Mouse (Mus musculus) c-Kit-positive CD71-positive TER-119-positive erythroid progenitor cells, embryonic 14.5 days (primary cell): ENCODE results near the gene Ncapd2.

Source experiments
- DNase-seq: peaks from one replicate; pipeline ENCODE4 v3.0.0-alpha.2; 2013; ENCODE audit warnings: low spot score

Gene Ncapd2

GRCm38 (mm10) chr6:125147329-125147728, 44.2 kb downstream of the Ncapd2 start:
- no peak for DNase-seq

DNA sequence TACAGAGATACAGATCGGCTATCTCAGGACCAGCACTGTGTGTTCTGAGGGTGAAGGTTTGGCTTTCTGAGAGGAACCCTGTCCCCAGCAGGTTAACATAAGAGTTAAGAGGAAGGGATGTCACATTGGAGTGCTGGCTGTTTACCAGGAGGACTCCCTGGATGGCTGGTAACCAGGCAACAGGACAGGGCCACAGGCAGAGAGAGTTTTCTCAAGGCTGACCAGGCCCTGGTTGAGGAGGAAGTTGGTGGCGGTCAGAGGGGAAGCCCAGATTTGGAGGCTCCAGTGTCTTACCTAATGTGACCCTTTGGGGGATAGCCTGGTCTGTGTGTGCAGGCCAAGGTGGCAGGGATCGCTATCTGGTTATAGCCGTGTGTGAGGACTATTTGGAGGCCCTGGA, 44.7 kb downstream of the Ncapd2 start:
- DNase-seq = no peak

GRCm38 (mm10) chr6:125146148-125146547, 45.4 kb downstream of the Ncapd2 start:
- DNase-seq = no peak

DNA sequence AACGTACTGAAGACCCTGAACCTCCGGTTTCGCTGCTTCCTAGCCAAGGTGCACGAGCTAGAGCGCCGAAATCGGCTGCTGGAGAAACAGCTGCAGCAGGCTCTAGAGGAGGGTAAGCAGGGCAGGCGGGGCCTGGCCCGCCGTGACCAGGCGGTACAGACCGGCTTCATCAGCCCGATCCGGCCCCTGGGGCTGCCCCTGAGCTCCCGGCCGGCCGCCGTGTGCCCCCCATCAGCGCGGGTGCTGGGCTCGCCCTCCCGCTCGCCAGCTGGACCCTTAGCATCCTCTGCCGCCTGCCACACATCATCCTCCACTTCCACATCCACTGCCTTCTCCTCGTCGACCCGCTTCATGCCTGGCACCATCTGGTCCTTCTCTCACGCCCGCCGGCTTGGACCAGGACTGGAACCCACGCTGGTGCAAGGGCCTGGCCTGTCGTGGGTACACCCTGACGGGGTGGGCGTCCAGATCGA, 46.0 kb downstream of the Ncapd2 start:
- peak; percentile 34 for DNase-seq

- peak; percentile 90 for DNase-seq
These were observed 46.5 kb downstream of the Ncapd2 start, which contains the start of gene Iffo1 for GRCm38 (mm10) chr6:125145001-125145400. TSS of gene Iffo1 (plus strand) at chr6:125145241.

DNA sequence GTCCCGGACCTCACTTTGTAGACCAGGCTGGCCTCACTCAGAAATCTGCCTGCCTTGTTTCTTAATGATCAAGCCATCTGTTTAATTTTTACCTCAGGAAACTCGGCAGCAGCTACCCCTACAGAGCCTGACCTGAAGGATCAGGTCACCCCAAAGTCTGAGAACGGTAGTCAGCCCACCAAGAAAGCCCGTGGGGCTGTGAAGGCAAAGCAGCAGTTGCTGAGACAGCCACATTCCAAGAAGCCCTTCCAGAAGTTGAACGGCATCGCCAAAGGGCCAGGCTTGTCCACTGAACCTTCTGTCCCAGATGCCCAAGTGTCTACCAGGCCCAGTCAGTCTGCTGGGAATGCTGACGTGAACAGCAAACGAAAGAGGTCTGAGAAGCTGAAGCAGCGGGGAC, 47.6 kb downstream of the Ncapd2 start:
- DNase-seq = no peak

GRCm38 (mm10) chr6:125143128-125143527, 48.4 kb downstream of the Ncapd2 start:
- no peak for DNase-seq

- no peak for DNase-seq
These were observed 49.1 kb downstream of the Ncapd2 start for GRCm38 (mm10) chr6:125142436-125142835.

DNA sequence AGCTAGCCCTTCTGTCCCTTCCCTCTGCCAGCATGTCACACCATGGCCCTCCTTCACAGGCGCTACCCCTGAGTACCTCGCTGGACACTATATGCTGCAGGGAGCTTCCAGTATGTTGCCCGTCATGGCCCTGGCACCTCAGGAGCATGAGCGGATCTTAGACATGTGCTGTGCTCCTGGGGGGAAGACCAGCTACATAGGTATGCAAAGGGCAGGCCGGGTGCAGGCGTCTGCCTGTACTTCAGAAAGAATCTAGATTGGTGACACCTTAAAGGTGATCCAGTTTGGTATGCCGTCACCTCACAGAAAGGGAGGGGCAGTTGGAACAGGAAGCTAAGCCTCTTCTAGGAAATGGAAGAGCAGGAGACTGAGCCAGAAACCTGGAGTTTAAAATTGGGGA, 51.8 kb downstream of the Ncapd2 start:
- no peak for DNase-seq

GRCm38 (mm10) chr6:125137002-125137671, 54.4 kb downstream of the Ncapd2 start:
- peak; percentile 32 for DNase-seq

DNA sequence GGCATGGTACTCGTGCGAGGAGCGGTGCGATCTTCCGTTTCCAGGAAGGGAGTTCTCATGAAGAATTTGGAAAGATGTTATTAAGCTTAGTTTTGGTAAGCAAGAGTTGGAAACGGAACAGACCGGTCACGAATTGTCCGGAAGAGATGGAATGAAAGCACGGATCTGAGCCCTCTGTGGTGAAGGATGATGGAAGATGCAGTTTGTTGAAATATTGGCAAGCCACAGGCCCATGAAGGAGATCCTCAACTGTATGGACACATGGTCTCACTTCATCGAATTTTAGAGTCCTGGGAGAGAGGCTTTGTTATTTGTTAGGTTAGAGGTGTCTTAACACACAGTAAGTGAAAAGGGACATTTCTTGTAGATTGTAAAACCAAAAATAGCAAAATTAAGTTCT, 59.0 kb downstream of the Ncapd2 start:
- no peak for DNase-seq

- peak; percentile 93 for DNase-seq
These were observed 60.0 kb downstream of the Ncapd2 start, which contains the start of gene Nop2 for GRCm38 (mm10) chr6:125131302-125132156. TSS of gene Nop2 (plus strand) at chr6:125131909.

DNA sequence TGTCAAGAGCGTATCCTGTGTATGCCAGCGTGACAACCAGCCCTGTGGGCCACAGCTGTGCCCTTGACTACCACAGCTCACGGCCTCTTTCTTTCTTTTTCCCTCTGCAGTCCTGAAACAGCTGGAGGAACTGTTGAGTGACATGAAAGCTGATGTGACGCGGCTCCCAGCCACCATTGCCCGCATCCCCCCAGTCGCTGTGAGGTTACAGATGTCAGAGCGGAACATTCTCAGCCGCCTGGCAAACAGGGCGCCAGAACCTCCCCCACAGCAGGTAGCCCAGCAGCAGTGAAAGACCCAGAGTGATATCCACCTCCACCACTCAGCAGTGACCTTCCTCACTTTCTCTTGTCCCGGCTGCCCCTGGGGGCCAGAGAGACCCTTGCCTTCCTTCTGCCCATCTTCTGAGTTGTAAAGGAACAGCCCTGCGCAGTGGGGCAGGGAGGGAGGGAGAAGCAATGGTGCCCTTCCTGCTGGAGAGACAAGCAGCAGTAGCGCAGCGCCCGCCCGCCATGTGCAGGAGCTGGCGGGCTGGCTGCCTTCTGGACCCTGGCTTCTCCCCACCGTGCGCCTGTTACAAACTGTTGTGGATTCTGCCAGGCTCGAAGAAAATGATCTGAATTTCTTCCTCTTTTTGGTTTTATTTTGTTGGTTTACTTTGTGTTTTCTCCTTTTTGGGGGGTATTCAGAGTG, 61.6 kb downstream of the Ncapd2 start:
- no peak for DNase-seq

DNA sequence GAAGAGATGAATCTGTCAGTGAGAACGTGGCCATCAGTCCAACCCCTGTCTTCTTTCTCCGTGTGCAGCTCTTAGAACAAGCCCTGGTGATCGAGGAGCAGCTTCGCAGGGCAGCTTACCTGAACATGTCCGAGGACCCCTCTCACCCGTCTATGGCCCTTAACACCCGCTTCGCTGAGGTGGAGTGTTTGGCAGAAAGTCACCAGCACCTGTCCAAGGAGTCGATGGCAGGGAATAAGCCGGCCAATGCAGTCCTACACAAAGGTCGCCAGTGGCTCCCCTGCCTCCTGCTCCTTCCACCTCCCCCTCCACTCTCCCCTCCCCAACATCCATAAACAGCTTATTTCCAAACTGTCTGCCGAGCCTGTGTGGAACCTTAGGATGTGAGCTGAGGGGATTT, 62.8 kb downstream of the Ncapd2 start:
- DNase-seq = no peak

GRCm38 (mm10) chr6:125119387-125119786, 72.1 kb downstream of the Ncapd2 start:
- DNase-seq = no peak
